Mouse (Mus musculus): ENCODE data around the gene Rassf10. TPM values are rescaled to one million over a fixed set of nuclear protein-coding genes. Genes with fewer than 3 reads are reported as not detected.
A peak's percentile ranks its signal among the peaks of the same experiment; 100 is the strongest.
"Not testable (repeated sequence)": the region's sequence is repeated elsewhere in the genome, so short reads cannot be mapped to it uniquely, and the experiment has no call there.

Rassf10 gene
- polyA plus RNA-seq, 1 experiment: 0.41 TPM

GRCm38 (mm10) chr7:112918279-112918991 lies 35.3 kb upstream of the Rassf10 start:
- Histone ChIP-seq H3K4me3 (ENCODE audit: extremely low read depth, insufficient read depth, insufficient read length) (no peak overlapping the region), H3K36me3 (ENCODE audit: control insufficient read depth, insufficient read depth, low read length) (no peaks in the 10 kb centered on the region), H3K27ac (ENCODE audit: insufficient read depth, low read length) (no peak overlapping the region), H3K4me1 (ENCODE audit: control insufficient read depth, insufficient read depth, insufficient read length) (no peaks in the 10 kb centered on the region), H3K27me3 (ENCODE audit: control insufficient read depth, insufficient read depth, low read length) (no peaks in the 10 kb centered on the region)
- DNase-seq (ENCODE audit: low read depth in 1 of 2, low spot score in 2 of 2): no peak
- no peak for TF ChIP-seq POLR2A (IDR thresholded peaks at IDR 0.05; ENCODE audit: low read depth, low read length)
- no peak for TF ChIP-seq CTCF (IDR thresholded peaks at IDR 0.05; ENCODE audit: extremely low read depth, insufficient read depth, insufficient read length, insufficient replicate concordance)
- WGBS: 64% methylated on average over 22 of the region's 22 CpGs

GRCm38 (mm10) chr7:112919845-112920244 lies 33.9 kb upstream of the Rassf10 start:
- Histone ChIP-seq H3K27me3 (ENCODE audit: control insufficient read depth, insufficient read depth, low read length) (no peaks in the 10 kb centered on the region), H3K4me3 (ENCODE audit: extremely low read depth, insufficient read depth, insufficient read length) (no peak overlapping the region), H3K4me1 (ENCODE audit: control insufficient read depth, insufficient read depth, insufficient read length) (no peaks in the 10 kb centered on the region), H3K27ac (ENCODE audit: insufficient read depth, low read length) (no peak overlapping the region), H3K36me3 (ENCODE audit: control insufficient read depth, insufficient read depth, low read length) (no peaks in the 10 kb centered on the region)
- TF ChIP-seq POLR2A (IDR thresholded peaks at IDR 0.05; ENCODE audit: low read depth, low read length): no peak
- TF ChIP-seq CTCF (IDR thresholded peaks at IDR 0.05; ENCODE audit: extremely low read depth, insufficient read depth, insufficient read length, insufficient replicate concordance): peak; percentile 47; the same call in 1 of the 2 replicates
- DNase-seq (ENCODE audit: low read depth in 1 of 2, low spot score in 2 of 2): peak; percentile 1 to 5
- 5% methylated on average over 4 of the region's 4 CpGs for WGBS

GRCm38 (mm10) chr7:112922801-112923200 lies 31.0 kb upstream of the Rassf10 start:
- no peak for TF ChIP-seq POLR2A (IDR thresholded peaks at IDR 0.05; ENCODE audit: low read depth, low read length)
- no peak for TF ChIP-seq CTCF (IDR thresholded peaks at IDR 0.05; ENCODE audit: extremely low read depth, insufficient read depth, insufficient read length, insufficient replicate concordance)
- no peaks in the 10 kb centered on the region for H3K36me3 ChIP-seq (ENCODE audit: control insufficient read depth, insufficient read depth, low read length)

GRCm38 (mm10) chr7:112923712-112924111 lies 30.1 kb upstream of the Rassf10 start:
- TF ChIP-seq CTCF (IDR thresholded peaks at IDR 0.05; ENCODE audit: extremely low read depth, insufficient read depth, insufficient read length, insufficient replicate concordance) (no peak), POLR2A (IDR thresholded peaks at IDR 0.05; ENCODE audit: low read depth, low read length) (no peak)
- 85% methylated on average over 3 of the region's 3 CpGs for whole genome bisulfite sequencing

More at GRCm38 (mm10) chr7:112922801-112923200, 31.0 kb upstream of the Rassf10 start:
- no peaks in the 10 kb centered on the region for H3K4me1 ChIP-seq (ENCODE audit: control insufficient read depth, insufficient read depth, insufficient read length)
- 65% methylated on average over 4 of the region's 4 CpGs for WGBS
- H3K27ac ChIP-seq (ENCODE audit: insufficient read depth, low read length): no peak overlapping the region
- no peak overlapping the region for H3K4me3 ChIP-seq (ENCODE audit: extremely low read depth, insufficient read depth, insufficient read length)
- no peak for DNase-seq (ENCODE audit: low read depth in 1 of 2, low spot score in 2 of 2)
- H3K27me3 ChIP-seq (ENCODE audit: control insufficient read depth, insufficient read depth, low read length): no peaks in the 10 kb centered on the region

GRCm38 (mm10) chr7:112930669-112931068 lies 23.1 kb upstream of the Rassf10 start:
- H3K4me3 ChIP-seq (ENCODE audit: extremely low read depth, insufficient read depth, insufficient read length): no peak overlapping the region
- H3K4me1 ChIP-seq (ENCODE audit: control insufficient read depth, insufficient read depth, insufficient read length): no peaks in the 10 kb centered on the region
- TF ChIP-seq POLR2A (IDR thresholded peaks at IDR 0.05; ENCODE audit: low read depth, low read length) (no peak), CTCF (IDR thresholded peaks at IDR 0.05; ENCODE audit: extremely low read depth, insufficient read depth, insufficient read length, insufficient replicate concordance) (no peak)
- DNase-seq (ENCODE audit: low read depth in 1 of 2, low spot score in 2 of 2): no peak
- no peaks in the 10 kb centered on the region for H3K36me3 ChIP-seq (ENCODE audit: control insufficient read depth, insufficient read depth, low read length)
- H3K27me3 ChIP-seq (ENCODE audit: control insufficient read depth, insufficient read depth, low read length): no peaks in the 10 kb centered on the region
- H3K27ac ChIP-seq (ENCODE audit: insufficient read depth, low read length): no peak overlapping the region
- WGBS: 51% methylated on average over 7 of the region's 7 CpGs

More at GRCm38 (mm10) chr7:112923712-112924111, 30.1 kb upstream of the Rassf10 start:
- Histone ChIP-seq H3K27me3 (ENCODE audit: control insufficient read depth, insufficient read depth, low read length) (no peaks in the 10 kb centered on the region), H3K4me1 (ENCODE audit: control insufficient read depth, insufficient read depth, insufficient read length) (no peaks in the 10 kb centered on the region), H3K36me3 (ENCODE audit: control insufficient read depth, insufficient read depth, low read length) (no peaks in the 10 kb centered on the region), H3K4me3 (ENCODE audit: extremely low read depth, insufficient read depth, insufficient read length) (no peak overlapping the region), H3K27ac (ENCODE audit: insufficient read depth, low read length) (no peak overlapping the region)
- no peak for DNase-seq (ENCODE audit: low read depth in 1 of 2, low spot score in 2 of 2)

- H3K27ac ChIP-seq (ENCODE audit: insufficient read depth, low read length); DNase-seq (ENCODE audit: low read depth in 1 of 2, low spot score in 2 of 2); H3K4me1 ChIP-seq (ENCODE audit: control insufficient read depth, insufficient read depth, insufficient read length); H3K27me3 ChIP-seq (ENCODE audit: control insufficient read depth, insufficient read depth, low read length); H3K4me3 ChIP-seq (ENCODE audit: extremely low read depth, insufficient read depth, insufficient read length); H3K36me3 ChIP-seq (ENCODE audit: control insufficient read depth, insufficient read depth, low read length): not testable (repeated sequence)
- WGBS: 19% methylated on average over 5 of the region's 5 CpGs
Observed at GRCm38 (mm10) chr7:112935876-112936275, 17.9 kb upstream of the Rassf10 start.

- DNase-seq (ENCODE audit: low read depth in 1 of 2, low spot score in 2 of 2): no peak
- H3K4me1 ChIP-seq (ENCODE audit: control insufficient read depth, insufficient read depth, insufficient read length): no peaks in the 10 kb centered on the region
- no peaks in the 10 kb centered on the region for H3K36me3 ChIP-seq (ENCODE audit: control insufficient read depth, insufficient read depth, low read length)
- H3K27ac ChIP-seq (ENCODE audit: insufficient read depth, low read length): no peak overlapping the region
- no peak overlapping the region for H3K4me3 ChIP-seq (ENCODE audit: extremely low read depth, insufficient read depth, insufficient read length)
- no peaks in the 10 kb centered on the region for H3K27me3 ChIP-seq (ENCODE audit: control insufficient read depth, insufficient read depth, low read length)
- TF ChIP-seq CTCF (IDR thresholded peaks at IDR 0.05; ENCODE audit: extremely low read depth, insufficient read depth, insufficient read length, insufficient replicate concordance) (no peak), POLR2A (IDR thresholded peaks at IDR 0.05; ENCODE audit: low read depth, low read length) (no peak)
- 26% methylated on average over 8 of the region's 8 CpGs for WGBS
Observed at GRCm38 (mm10) chr7:112937089-112937488, 16.7 kb upstream of the Rassf10 start.
